Mouse (Mus musculus) bone marrow, adult 2 months (tissue): ENCODE data around the gene Gm10647. TPM values are rescaled to one million over a fixed set of nuclear protein-coding genes. Genes with fewer than 3 reads are reported as not detected.
"Not testable (repeated sequence)": the region's sequence is repeated elsewhere in the genome, so short reads cannot be mapped to it uniquely, and the experiment has no call there.

Experiments used
- H3K27ac ChIP-seq: fragments of 200-500 bp; 2 replicates; pipeline ENCODE4 v1.5.1; 2012; ENCODE audit warnings: low read depth, mild to moderate bottlenecking, control low read depth, inconsistent platforms, low read length; ENCODE audit not compliant: control insufficient read depth, poor library complexity, insufficient read depth
- H3K4me1 ChIP-seq: fragments of 200-500 bp; 2 replicates; pipeline ENCODE4 v1.6.1; 2011; ENCODE audit warnings: low read length; ENCODE audit not compliant: control insufficient read depth, insufficient read depth
- H3K4me3 ChIP-seq: fragments of 200-500 bp; replicated peaks from 2 replicates; pipeline ENCODE3; 2011; ENCODE audit warnings: mild to moderate bottlenecking, low read depth, low read length, control low read depth; ENCODE audit not compliant: control insufficient read depth
- CTCF ChIP-seq: fragments of 200-500 bp; IDR thresholded peaks from 2 replicates; pipeline ENCODE4 v1.5.1; 2011; ENCODE audit warnings: low read length, control low read depth; ENCODE audit not compliant: control insufficient read depth, insufficient read depth
- POLR2A ChIP-seq: fragments of 200-500 bp; IDR thresholded peaks from 2 replicates; pipeline ENCODE4 v1.6.1; 2011; ENCODE audit warnings: low read depth, mild to moderate bottlenecking, control low read depth, low read length, borderline replicate concordance; ENCODE audit not compliant: control insufficient read depth
- WGBS: fragments of 180-500 bp; shearing (Covaris S2); methylation state at CpG from one replicate; pipeline ENCODE4 v1.1.7; 2018; 5-methylcytosine and 5-hydroxymethylcytosine counted together
- polyA plus RNA-seq: library from polyadenylated mRNA; stranded (reverse); fragments of >200 nt; gene quantifications from 2 replicates; pipeline ENCODE4 v1.2.4, GENCODE M21; 2011; ENCODE audit warnings: low replicate concordance; ENCODE audit not compliant: missing spikeins, insufficient read depth, insufficient read length

Gm10647 gene
- polyA plus RNA-seq, 1 experiment, result not detected

- 5% methylated on average over 43 of the region's 43 CpGs for whole genome bisulfite sequencing
- TF ChIP-seq POLR2A (no peak; the same call in 1 of the 2 replicates), CTCF (no peak)
Measured at GRCm38 (mm10) chr9:66794629-66795463, 2.0 kb upstream of the Gm10647 start.

DNA sequence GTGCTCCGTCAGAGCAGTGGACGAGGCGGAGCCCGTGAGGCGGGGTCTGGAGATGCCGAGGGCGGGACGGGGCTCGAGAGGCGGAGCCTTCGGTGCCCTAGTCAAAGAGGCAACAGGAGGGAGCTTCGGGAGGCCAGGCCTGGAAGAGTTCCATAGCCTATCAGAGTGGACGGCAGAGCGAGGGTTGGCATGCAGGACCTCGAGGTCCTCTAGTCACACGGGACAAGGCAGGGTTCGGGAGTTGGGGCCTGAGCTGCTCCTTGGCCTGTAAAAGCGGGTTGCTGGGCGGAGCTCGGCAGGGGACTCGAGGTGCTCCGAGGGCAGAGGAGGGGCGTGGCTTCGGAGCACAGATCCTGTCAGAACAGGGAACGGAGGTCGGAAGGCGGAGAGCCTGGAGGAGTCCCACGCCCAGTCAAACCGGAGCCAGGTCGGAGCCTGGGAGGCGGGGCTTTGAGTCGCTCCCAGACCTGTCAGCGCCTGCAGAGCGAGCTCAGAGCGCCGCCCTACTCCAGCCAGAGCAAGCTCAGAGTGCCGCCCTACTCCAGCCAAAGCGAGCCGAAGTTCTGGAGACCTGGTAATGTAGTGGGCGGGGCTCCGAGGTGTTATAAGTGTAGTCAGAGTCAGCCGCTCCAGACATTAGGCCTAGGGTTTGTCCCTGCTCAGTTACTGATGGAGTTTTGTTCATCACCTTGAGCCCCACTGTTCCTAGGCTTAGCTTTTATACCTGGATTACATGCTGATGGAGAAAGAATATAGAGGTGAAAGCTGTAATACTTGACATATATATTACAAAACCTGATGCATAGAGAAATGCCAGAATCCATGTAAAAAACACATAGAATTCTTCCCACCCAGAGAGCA is 1.1 kb upstream of the Gm10647 start, which contains the start of gene Aph1b:
Aph1b (minus strand) TSS at position 27 of the 861 bp plus-strand sequence.
- Histone ChIP-seq H3K27ac (peak within 1 kb of the TSS; percentile 95), H3K4me1 (no peaks in the 10 kb centered on the region; the same call in 1 of the 2 replicates), H3K4me3 (peak within 1 kb of the TSS; percentile 95)
- under 1% methylated on average over 42 of the region's 42 CpGs for WGBS
- TF ChIP-seq POLR2A (peak; percentile 26; the same call in 1 of the 2 replicates), CTCF (no peak)

More at GRCm38 (mm10) chr9:66794629-66795463, 2.0 kb upstream of the Gm10647 start:
- Histone ChIP-seq H3K27ac (peak overlapping the region; percentile 95), H3K4me3 (peak overlapping the region; percentile 95), H3K4me1 (no peaks in the 10 kb centered on the region; the same call in 1 of the 2 replicates)

GRCm38 (mm10) chr9:66801947-66802346 is 5.1 kb downstream of the Gm10647 start:
- Histone ChIP-seq H3K4me1 (no peaks in the 10 kb centered on the region; the same call in 1 of the 2 replicates), H3K4me3 (no peak overlapping the region), H3K27ac (no peak overlapping the region)
- no peak for TF ChIP-seq CTCF
- no peak for TF ChIP-seq POLR2A
- 50% methylated on average over 12 of the region's 12 CpGs for WGBS

DNA sequence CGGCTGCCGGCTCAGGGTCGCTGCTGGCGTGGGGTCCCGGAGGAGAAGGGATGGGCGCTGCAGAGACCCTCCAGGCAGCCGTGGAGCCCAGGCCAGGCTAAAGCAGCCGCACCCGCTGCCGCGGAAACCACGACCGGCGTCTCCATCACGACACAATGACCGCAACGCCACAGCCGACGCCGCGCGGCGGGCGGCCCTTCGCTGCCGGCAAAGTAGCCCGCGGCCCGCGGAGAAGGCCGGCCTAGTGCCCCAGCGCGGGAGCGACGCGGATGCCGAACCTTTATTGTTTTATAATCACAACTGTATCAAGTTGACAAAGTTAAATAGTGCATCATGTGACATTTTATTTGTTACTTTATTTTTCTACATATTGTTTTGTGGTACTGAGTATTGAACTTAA is 9.1 kb downstream of the Gm10647 start:
- not testable (repeated sequence) for H3K27ac ChIP-seq, H3K4me1 ChIP-seq, H3K4me3 ChIP-seq
- 7% methylated on average over 32 of the region's 37 CpGs for WGBS

GRCm38 (mm10) chr9:66813392-66813791 is 16.6 kb downstream of the Gm10647 start:
- WGBS, result 76% methylated on average over 2 of the region's 2 CpGs
- no peak overlapping the region for H3K4me3 ChIP-seq

DNA sequence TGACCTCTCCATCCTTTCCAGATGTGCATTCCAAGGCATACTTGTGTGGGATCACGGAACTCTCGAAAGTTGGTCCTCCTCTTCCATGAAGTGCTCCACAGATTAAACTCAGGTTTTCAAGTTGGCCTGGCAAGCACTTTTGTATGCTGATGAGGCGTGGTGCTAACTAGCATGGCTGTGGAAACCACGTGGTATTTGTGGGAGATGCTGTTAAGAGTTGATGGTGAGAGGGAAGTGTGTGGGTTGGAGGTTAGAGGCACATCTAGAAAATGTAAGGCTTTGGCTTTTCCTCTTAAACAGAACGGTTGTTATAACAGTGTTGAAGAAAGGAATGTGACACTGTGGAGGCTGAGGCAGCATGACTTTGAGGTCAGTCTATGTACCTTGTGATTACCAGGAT is 24.2 kb downstream of the Gm10647 start:
- 40% methylated on average over 5 of the region's 5 CpGs for WGBS

More at GRCm38 (mm10) chr9:66813392-66813791, 16.6 kb downstream of the Gm10647 start:
- no peak overlapping the region for H3K27ac ChIP-seq
- TF ChIP-seq CTCF, result no peak
- TF ChIP-seq POLR2A, result no peak
- no peaks in the 10 kb centered on the region for H3K4me1 ChIP-seq

GRCm38 (mm10) chr9:66822255-66822654 is 25.4 kb downstream of the Gm10647 start:
- not testable (repeated sequence) for H3K4me1 ChIP-seq, H3K4me3 ChIP-seq, H3K27ac ChIP-seq
- WGBS, result 80% methylated on average over 2 of the region's 5 CpGs

More for the DNA sequence above, 24.2 kb downstream of the Gm10647 start:
- Histone ChIP-seq H3K4me1 (no peaks in the 10 kb centered on the region), H3K27ac (no peak overlapping the region), H3K4me3 (no peak overlapping the region)
- no peak for TF ChIP-seq POLR2A

DNA sequence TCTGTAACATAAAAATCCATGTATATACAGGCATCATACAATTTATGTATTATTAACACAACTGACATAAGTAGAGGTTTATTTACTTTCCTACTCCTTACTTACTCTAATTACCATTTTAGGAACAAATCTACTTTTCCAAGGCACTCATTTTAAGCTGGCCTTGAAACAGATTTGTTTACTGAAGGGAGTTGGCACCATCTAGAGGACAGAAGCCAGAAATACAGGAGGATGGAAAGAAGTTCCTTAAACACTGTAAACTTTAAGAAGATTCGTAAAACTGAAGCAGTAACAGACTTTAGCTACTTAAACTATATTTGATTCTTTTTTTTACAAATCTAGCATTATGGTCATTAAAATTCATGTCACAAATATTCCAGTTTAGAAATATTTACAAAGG is 29.2 kb downstream of the Gm10647 start:
- Histone ChIP-seq H3K27ac (no peak overlapping the region), H3K4me1 (peaks cover under 1% of the 10 kb centered on the region; the same call in 1 of the 2 replicates), H3K4me3 (no peak overlapping the region)
- WGBS, result 19% methylated on average over 1 of the region's 1 CpGs
- TF ChIP-seq CTCF (no peak), POLR2A (no peak)
